Mouse (Mus musculus) neural tube, embryonic 14.5 days (tissue): ENCODE measurements around the gene Cebpg. TPM values are rescaled to one million over a fixed set of nuclear protein-coding genes. Genes with fewer than 3 reads are reported as not detected.
A peak's percentile ranks its signal among the peaks of the same experiment; 100 is the strongest.

Source experiments
- ATAC-seq: fragments of 200-750 bp; cut with Nextera tagmentation; 2 replicates; pipeline ENCODE4 v1.8.0; 2017; ENCODE audit warnings: low read depth, mild to moderate bottlenecking, moderate TSS enrichment, moderate library complexity
- H3K27ac ChIP-seq: fragments of 300-500 bp; sonication (generic); 2 replicates; pipeline ENCODE4 v1.5.1; 2014; ENCODE audit warnings: low read depth, mild to moderate bottlenecking, control low read depth, low read length, moderate library complexity, mixed read lengths
- H3K27me3 ChIP-seq: fragments of 300-500 bp; sonication (generic); 2 replicates; pipeline ENCODE4 v1.6.1; 2014; ENCODE audit warnings: low read length; ENCODE audit not compliant: control insufficient read depth, insufficient read depth
- H3K36me3 ChIP-seq: fragments of 300-500 bp; sonication (generic); 2 replicates; pipeline ENCODE4 v1.6.1; 2014; ENCODE audit warnings: low read length, mixed read lengths; ENCODE audit not compliant: control insufficient read depth, insufficient read depth
- H3K4me1 ChIP-seq: fragments of 300-500 bp; sonication (generic); 2 replicates; pipeline ENCODE4 v1.6.1; 2014; ENCODE audit warnings: low read length; ENCODE audit not compliant: control insufficient read depth, insufficient read depth
- H3K4me2 ChIP-seq: fragments of 300-500 bp; sonication (generic); 2 replicates; pipeline ENCODE4 v1.6.1; 2014; ENCODE audit warnings: mild to moderate bottlenecking, low read depth, low read length, control low read depth
- H3K4me3 ChIP-seq: fragments of 300-500 bp; sonication (generic); 2 replicates; pipeline ENCODE4 v1.5.1; 2014; ENCODE audit warnings: low read depth, low read length, control low read depth, mixed read lengths
- H3K9ac ChIP-seq: fragments of 300-500 bp; sonication (generic); replicated peaks from 2 replicates; pipeline ENCODE4 v1.6.1; 2014; ENCODE audit warnings: low read depth, mild to moderate bottlenecking, control low read depth, low read length, mixed read lengths
- H3K9me3 ChIP-seq: fragments of 300-500 bp; sonication (generic); 2 replicates; pipeline ENCODE4 v1.6.1; 2016; ENCODE audit warnings: low read length; ENCODE audit not compliant: control insufficient read depth
- WGBS: fragments of 180-500 bp; shearing (Covaris S2); extraction: QIAGEN DNeasy Blood & Tissue Kit; methylation state at CpG from one replicate; pipeline ENCODE4 v1.1.7; 2014; 5-methylcytosine and 5-hydroxymethylcytosine counted together
- polyA plus RNA-seq: library from polyadenylated mRNA; unstranded; fragments of >200 nt; fragmentation: Nextera tagmentation; extraction: Ambion mirVana; gene quantifications from 2 replicates; pipeline ENCODE4 v1.2.1, GENCODE M21; 2014

Cebpg gene
- polyA plus RNA-seq, 1 experiment from 2014 or later = 27.2 TPM

DNA sequence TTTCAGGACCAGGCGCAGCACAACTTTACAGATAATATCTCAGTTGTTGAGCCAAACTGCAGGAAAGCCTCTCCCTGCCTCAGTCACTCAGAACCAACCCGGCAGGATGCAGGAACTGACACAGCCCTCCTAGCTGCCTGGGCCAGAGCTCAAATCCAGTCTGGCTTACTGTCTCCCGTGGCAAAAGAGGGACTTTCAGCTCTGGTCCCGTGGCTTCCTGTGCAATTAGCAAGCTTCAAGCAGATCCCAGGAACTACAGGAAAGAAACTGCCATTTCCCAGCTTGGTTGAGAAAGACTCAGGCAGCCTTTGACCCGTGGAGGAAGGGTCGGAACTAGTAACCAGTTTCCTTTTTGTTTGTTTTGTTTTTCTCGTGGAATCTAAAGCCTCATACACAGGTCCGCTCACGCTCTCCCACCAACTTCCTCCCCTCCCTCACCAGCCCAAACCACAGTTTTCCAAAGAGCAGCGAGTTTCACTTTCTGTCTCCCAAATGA, 24.5 kb upstream of the Cebpg start:
- H3K4me3 ChIP-seq = no peak overlapping the region
- H3K27me3 ChIP-seq = no peaks in the 10 kb centered on the region
- no peaks in the 10 kb centered on the region for H3K4me1 ChIP-seq
- no peak overlapping the region for H3K4me2 ChIP-seq
- no peak overlapping the region for H3K27ac ChIP-seq
- no peak for ATAC-seq
- 56% methylated on average over 10 of the region's 10 CpGs for WGBS
- H3K36me3 ChIP-seq = no peaks in the 10 kb centered on the region
- H3K9ac ChIP-seq = no peak overlapping the region
- no peaks in the 10 kb centered on the region for H3K9me3 ChIP-seq

- Histone ChIP-seq H3K36me3 (no peaks in the 10 kb centered on the region), H3K4me3 (no peak overlapping the region), H3K9me3 (no peaks in the 10 kb centered on the region), H3K4me1 (no peaks in the 10 kb centered on the region), H3K9ac (no peak overlapping the region), H3K4me2 (no peak overlapping the region), H3K27me3 (no peaks in the 10 kb centered on the region), H3K27ac (no peak overlapping the region)
- ATAC-seq = no peak
- WGBS = 46% methylated on average over 5 of the region's 5 CpGs
Measured at GRCm38 (mm10) chr7:35076645-35077044, 20.3 kb upstream of the Cebpg start.

DNA sequence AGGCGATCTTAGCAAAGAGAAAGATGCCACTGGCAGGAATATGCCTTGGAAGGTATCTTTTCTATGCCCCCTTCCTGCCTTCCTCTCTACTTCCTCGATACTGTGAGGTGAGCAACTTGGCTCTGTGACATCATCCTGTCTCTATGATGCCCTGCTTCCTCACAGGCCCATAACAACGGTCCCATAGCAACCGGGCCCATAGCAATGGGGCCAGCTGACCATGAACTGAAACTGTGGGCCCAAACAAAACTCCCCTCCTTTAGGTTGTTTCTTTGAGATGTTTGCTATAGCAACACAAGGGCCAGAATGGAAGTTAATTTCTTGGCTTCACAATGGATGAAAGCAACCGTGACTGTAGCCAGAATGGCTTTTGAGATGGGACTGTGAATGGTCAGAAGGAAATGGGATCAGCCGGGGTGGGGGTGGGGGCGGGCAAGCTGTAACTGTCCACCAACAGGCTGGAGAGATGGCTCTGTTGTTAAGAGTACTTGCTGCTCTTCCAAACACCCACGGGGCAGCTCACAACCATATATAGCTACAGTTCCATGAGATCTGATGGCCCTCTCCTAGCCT, 10.4 kb upstream of the Cebpg start:
- H3K9me3 ChIP-seq = no peaks in the 10 kb centered on the region
- peak; percentile 44; the same call in 1 of the 2 replicates for ATAC-seq
- H3K27ac ChIP-seq = no peak overlapping the region
- H3K9ac ChIP-seq = no peak overlapping the region
- no peaks in the 10 kb centered on the region for H3K36me3 ChIP-seq
- no peak overlapping the region for H3K4me2 ChIP-seq
- no peak overlapping the region for H3K4me3 ChIP-seq
- 38% methylated on average over 8 of the region's 8 CpGs for WGBS
- no peaks in the 10 kb centered on the region for H3K4me1 ChIP-seq
- no peaks in the 10 kb centered on the region for H3K27me3 ChIP-seq

DNA sequence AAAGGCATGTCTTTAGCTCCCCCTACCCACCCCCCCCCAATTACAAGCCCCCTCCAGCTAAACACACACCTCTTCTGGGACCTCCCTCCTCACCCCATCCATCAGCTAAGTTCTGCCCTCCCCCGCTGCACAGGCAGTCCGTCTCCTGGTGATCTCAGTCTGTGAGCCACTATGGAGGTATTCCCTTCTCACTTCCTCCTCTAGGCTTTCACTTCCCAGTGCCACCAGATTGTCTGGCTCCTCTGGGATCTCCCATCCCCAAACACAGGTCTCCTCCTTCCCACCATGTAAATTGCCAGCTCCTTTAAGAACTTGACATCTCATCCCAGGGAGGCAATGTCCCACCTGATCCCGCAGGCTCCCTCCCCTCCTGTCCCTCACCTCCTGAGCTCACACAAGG, 9.6 kb upstream of the Cebpg start:
- no peaks in the 10 kb centered on the region for H3K27me3 ChIP-seq
- ATAC-seq = no peak
- no peak overlapping the region for H3K9ac ChIP-seq
- no peaks in the 10 kb centered on the region for H3K36me3 ChIP-seq
- no peak overlapping the region for H3K4me3 ChIP-seq
- H3K9me3 ChIP-seq = no peaks in the 10 kb centered on the region
- no peak overlapping the region for H3K4me2 ChIP-seq
- H3K27ac ChIP-seq = no peak overlapping the region
- H3K4me1 ChIP-seq = no peaks in the 10 kb centered on the region
- 76% methylated on average over 3 of the region's 3 CpGs for WGBS

DNA sequence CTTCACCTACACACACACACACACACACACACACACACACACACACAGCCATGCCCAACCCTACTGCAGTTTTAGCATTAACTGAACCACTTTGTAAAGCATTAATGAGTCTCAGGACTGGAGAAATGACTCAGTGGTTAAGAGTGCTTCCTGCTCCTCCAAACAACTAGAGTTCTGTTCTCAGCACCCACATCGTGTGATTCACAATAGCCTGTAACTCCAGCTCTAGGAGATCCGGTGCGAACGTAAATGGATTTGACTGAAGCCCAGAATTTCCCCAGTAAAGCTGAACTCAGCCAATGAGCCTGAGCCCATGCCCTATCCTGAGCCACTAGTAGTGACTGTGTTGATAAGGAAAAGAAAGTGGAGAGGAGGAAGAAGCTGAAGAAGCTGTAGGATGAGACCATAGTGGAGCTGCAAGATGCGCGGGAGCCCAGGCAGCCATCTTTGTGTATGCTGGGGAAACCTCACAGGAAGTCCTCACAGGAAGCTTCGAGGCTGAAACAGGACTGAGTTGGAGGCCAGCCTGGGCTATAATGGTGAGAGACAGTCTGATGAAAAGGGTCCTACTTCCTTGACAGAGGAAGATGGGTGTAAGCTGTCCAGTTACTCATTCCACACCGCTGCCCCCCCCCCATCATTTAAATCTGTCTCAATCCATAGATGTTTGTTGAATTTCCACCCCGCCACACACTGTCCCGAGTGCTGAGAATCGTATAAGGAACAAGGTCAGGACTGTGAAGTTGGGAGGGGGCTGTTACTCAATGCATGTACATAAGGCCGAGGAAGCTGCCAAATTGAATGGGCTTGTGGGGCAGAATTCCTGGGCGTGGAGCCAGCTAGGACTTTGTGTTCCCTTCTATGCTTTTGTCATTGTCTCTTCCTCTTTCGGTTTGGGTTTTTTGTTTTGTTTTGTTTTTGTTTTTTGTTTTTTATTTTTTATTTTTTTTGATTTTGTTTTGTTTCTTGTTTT, 8.2 kb upstream of the Cebpg start:
- Histone ChIP-seq H3K36me3 (no peaks in the 10 kb centered on the region), H3K27ac (no peak overlapping the region), H3K9me3 (no peaks in the 10 kb centered on the region), H3K4me2 (no peak overlapping the region), H3K4me3 (no peak overlapping the region), H3K9ac (no peak overlapping the region), H3K27me3 (no peaks in the 10 kb centered on the region), H3K4me1 (no peaks in the 10 kb centered on the region)
- WGBS = 75% methylated on average over 14 of the region's 14 CpGs
- ATAC-seq = no peak

GRCm38 (mm10) chr7:35059467-35059866, 3.1 kb upstream of the Cebpg start:
- H3K4me2 ChIP-seq = no peak overlapping the region
- peaks cover 13% of the 10 kb centered on the region for H3K4me1 ChIP-seq
- WGBS = 78% methylated on average over 5 of the region's 5 CpGs

DNA sequence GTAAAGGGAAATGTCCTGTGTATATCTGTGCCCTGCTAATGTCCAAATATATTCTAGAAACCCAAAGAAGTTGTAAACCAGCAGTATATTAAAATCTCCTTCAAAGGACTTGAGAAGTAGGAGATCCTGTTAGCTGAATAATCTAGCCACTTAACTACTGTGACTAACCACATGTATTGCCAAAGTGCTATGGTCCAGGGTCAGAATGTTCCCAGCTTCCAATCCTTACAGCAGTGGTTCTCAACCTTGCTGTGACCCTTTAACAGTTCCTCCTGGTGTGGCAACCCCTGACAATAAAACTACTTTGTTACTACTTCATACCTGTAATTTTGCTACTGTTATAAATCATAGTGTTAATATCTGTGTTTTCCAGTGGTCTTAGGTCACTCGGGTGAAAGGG, 2.0 kb upstream of the Cebpg start:
- 80% methylated on average over 1 of the region's 1 CpGs for WGBS
- H3K36me3 ChIP-seq = no peaks in the 10 kb centered on the region
- H3K27me3 ChIP-seq = no peaks in the 10 kb centered on the region; the same call in 1 of the 2 replicates
- no peak for ATAC-seq
- no peak overlapping the region for H3K4me2 ChIP-seq
- peaks cover 19% of the 10 kb centered on the region for H3K4me1 ChIP-seq
- no peak overlapping the region for H3K9ac ChIP-seq
- no peak overlapping the region for H3K27ac ChIP-seq
- H3K9me3 ChIP-seq = no peaks in the 10 kb centered on the region
- H3K4me3 ChIP-seq = no peak overlapping the region

More at GRCm38 (mm10) chr7:35059467-35059866, 3.1 kb upstream of the Cebpg start:
- H3K4me3 ChIP-seq = no peak overlapping the region
- no peak for ATAC-seq
- no peaks in the 10 kb centered on the region for H3K36me3 ChIP-seq
- no peak overlapping the region for H3K9ac ChIP-seq
- H3K27ac ChIP-seq = no peak overlapping the region
- H3K27me3 ChIP-seq = no peaks in the 10 kb centered on the region; the same call in 1 of the 2 replicates
- no peaks in the 10 kb centered on the region for H3K9me3 ChIP-seq

DNA sequence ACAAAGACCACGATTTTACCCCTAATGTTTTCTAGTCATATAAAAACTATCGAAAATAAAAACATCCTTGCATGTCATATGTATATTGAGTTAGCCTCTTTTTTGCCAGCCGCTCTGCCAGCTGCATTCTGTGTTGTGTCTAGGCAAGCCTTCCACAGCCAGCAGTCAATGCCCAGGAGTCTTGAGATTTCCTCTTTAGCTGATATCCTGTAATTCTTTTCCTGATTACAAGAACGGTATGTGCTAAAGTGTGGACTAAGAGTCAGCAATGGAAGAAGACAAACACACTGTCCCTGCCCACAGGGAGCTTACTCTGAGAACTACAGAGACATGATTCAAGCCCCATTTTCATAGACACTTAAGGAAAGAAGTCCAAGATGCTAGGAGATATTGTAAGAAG, 1.2 kb upstream of the Cebpg start:
- Histone ChIP-seq H3K27me3 (no peaks in the 10 kb centered on the region; the same call in 1 of the 2 replicates), H3K4me1 (peaks cover 19% of the 10 kb centered on the region), H3K4me2 (no peak overlapping the region), H3K36me3 (no peaks in the 10 kb centered on the region), H3K27ac (no peak overlapping the region), H3K4me3 (no peak overlapping the region), H3K9me3 (no peaks in the 10 kb centered on the region), H3K9ac (no peak overlapping the region)
- WGBS = 88% methylated on average over 4 of the region's 4 CpGs
- ATAC-seq = no peak

DNA sequence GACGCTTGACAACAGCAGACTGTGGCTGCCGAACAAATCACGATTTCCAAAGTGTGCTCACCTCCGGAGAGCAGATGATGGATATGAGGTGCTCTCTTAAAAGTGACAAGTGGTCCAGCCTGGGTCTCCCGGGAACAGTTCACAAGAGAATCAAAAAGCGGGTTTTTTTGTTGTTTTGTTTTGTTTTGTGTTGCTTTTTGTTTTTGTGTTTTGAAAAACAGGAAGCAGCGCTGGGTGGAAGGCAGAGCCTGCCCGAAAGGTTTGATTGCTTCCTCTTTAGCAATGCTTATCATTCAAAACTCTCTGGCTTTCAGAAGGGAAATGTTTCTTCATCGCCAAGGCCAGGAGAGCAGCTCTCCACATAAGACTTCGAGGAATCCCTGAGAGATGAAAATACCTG, 626 bp upstream of the Cebpg start:
- Histone ChIP-seq H3K27me3 (no peaks in the 10 kb centered on the region; the same call in 1 of the 2 replicates), H3K4me2 (peak overlapping the region; percentile 92), H3K36me3 (no peaks in the 10 kb centered on the region), H3K9ac (peak overlapping the region; percentile 43; the same call in 1 of the 2 replicates), H3K4me1 (peaks cover 19% of the 10 kb centered on the region), H3K4me3 (peak overlapping the region; percentile 85), H3K9me3 (no peaks in the 10 kb centered on the region), H3K27ac (0 out of 2 replicates have a peak overlapping the region, but pooled peaks have one; percentile 23)
- WGBS = 28% methylated on average over 10 of the region's 10 CpGs
- no peak for ATAC-seq
